Mouse (Mus musculus) urinary bladder, postnatal 14 days (tissue): ENCODE data around the gene Vwce.

Experiments
- DNase-seq: peaks from one replicate; pipeline ENCODE4 v3.0.0; 2021; ENCODE audit warnings: low spot score

The Vwce gene

DNA sequence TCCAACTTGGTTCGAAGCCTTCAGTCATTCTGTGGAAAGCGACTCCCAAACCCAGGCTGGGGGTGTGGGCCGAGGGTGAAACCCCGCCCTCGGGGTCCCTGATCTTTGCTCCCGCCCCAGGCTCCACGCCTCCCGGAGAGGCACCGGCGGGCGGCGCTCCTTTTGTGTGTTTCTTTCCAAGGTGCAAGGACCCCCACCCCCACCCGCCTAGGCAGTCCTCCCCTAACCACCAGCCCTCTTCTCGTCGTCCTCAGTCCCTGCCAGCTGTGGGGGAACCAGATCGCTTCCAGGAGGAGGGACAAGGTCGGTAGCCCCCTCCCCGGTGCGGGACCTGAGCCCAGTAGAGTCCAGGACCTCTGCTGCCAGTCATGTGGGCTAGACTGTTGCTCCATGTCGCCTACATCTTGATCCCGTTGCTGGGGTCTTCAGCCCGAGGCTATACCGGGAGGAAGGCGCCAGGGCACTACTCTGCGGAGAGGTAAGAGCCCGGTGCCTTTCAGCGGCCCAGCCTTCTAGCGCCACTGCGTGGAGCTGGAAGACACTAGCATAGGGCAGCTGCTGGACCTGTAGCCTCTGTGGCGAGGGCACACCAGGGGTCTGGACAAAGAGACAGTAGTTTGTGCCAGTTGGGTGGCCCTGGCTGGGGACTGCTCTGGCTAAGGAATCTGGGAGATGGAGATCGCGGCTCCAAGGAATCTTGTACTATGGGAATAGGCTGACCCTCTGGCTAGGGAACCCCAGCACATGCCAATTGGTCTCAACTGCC, at the start of gene Vwce:
Vwce (plus strand) TSS at position 108 of the 766 bp plus-strand sequence.
- DNase-seq, result peak; percentile 38

DNA sequence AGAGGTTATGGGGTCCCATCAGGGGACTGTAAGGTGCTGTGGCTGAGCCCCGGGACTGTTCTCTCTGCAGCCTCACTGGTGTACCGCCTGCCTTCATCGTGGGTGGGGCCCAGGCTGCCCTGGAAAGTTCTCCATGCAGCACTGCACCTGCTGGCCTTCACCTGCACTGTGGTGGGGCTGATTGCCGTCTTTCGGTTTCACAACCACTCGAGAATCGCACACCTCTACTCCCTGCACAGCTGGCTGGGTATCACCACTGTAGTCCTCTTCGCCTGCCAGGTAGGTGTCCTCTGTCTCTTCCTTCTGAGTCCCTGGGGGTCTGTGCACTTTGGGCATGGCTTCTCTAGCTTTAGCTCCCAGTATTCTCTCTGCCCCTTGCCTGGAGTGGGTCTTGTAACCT, 48.9 kb upstream of the Vwce start:
- no peak for DNase-seq

DNA sequence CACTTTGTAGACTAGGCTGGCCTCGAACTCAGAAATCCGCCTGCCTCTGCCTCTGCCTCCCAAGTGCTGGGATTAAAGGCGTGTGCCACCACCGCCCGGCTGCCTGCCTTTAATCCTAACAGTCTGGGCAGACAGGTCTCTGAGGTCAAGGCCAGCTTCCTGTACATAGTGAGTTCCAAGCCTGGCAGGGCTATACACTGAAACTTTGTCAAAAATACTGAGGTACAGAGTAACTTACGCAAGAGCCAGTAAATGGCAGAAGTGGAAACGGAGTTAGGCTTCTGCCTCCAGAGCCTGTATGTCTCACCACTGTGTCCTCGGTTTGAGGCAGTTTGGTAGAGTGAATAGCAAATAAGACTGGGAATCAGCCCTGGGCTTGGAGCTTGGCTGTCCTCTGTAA, 46.8 kb upstream of the Vwce start:
- no peak for DNase-seq

GRCm38 (mm10) chr19:10589127-10589857, 44.7 kb upstream of the Vwce start:
- DNase-seq, result no peak

- no peak for DNase-seq
Observed at GRCm38 (mm10) chr19:10590301-10590700, 43.7 kb upstream of the Vwce start.

- no peak for DNase-seq
Observed at GRCm38 (mm10) chr19:10591659-10592377, 42.2 kb upstream of the Vwce start.

DNA sequence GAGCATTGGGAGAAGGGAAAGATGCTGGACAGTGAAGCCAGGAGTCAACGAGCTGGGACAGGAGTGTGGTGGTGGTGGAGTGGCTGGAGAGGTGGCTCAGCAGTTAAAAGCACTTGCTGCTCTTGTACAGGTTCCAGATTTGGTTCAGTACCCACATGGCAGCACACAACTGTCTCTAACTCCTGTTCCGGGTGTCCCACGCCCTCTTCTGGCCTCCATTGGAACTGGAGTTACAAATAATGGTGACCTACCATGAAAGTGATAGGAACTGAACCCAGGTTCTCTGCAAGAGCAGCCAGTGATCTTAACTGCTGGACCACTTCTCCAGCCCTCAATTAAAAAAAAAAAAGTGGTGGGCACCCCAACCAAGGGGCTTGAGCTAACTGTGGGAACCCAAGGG, 35.8 kb upstream of the Vwce start:
- DNase-seq, result no peak

DNA sequence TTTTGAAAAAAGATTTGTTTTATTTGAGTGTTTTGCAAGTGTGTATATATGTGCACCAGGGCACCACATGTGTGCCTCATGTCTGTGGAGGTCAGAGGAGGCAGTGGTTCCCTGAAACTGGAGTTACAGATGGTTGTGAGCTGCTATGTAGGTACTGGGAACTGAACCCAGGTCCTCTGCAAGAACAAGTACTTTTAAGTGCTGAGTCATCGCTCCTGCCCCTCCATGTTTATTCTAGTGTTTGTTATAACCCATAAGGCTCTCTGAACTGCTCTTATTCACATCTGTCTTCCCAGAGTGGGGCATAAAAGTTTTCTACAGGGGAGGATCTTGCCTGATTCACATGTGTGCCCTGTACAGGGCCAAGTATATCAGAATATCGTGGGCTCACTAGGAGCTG, 34.4 kb upstream of the Vwce start:
- no peak for DNase-seq

DNA sequence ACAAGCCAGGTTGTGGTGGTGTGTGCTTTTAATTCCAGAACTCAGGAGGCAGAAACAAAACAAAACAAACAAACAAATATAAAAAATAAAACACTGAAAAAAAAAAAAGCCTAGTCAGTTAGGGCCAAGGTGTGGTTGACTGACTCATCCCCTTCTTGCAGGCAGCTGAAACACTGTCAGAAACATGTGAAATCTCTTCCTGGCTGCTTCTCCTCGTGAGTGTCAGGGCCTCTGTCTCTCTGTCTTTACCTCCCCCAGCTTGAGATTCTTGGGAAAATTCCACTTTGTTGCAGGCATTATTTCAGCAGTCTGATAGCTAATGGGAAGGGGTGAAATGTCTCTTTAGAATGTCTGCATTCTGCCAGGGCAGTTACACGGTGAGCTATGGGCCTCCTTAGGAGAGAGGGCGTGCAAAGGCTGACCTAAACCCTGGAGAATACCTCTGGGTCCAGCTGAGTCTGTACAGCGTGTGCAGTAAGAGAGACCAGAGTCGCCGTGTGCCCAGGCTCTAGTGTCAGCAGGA, 31.7 kb upstream of the Vwce start:
- DNase-seq, result peak; percentile 11

DNA sequence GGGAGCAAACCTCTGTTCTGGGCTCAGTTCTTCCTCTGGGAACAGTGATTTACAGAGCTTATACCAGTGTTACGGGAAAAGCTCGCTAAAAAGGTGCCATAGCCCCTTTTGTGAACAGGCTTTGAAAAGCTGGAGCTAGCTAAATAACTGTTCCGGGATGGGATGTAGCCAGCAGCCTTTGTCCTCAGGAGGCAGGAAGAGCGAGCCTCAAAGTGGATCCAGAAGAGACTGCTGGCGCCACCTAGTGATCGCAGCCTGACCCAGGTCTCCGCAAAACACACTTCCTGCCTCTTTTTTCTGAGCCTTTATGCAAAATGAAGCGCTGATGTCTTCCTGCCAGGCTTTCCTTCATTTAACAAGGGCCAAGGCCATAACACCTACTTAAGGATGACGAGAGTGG, 31.2 kb upstream of the Vwce start:
- peak; percentile 91 for DNase-seq

GRCm38 (mm10) chr19:10603660-10604523, 30.1 kb upstream of the Vwce start:
- DNase-seq, result no peak

DNA sequence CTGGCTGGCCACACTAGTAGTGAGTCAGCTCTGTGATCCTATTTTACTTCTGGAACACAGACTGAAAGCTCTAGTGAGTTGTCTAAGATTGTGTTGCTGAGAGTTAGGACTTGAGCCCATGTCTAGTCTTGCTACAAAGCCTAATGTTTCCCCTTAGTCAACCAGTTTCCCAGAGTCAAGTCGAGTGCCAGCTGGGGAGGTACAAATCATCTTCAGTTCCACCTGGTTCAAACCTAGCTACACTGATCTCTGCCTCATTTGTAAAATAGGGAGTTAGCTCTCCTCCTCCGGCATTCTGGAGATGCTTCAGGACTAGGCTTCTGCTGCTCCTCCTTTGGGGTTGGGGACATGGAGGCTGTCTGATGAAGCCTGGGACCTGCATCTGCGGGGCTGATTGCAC, 29.5 kb upstream of the Vwce start:
- DNase-seq, result no peak

GRCm38 (mm10) chr19:10605293-10605900, 28.6 kb upstream of the Vwce start, which contains the start of the genes Ddb1 and Tkfc:
Gene Ddb1, plus strand, starts transcription at chr19:10605327.
Gene Tkfc, minus strand, starts transcription at chr19:10605654.
- peak; percentile 99 for DNase-seq

- DNase-seq, result peak; percentile 24
Observed at GRCm38 (mm10) chr19:10605901-10606622, 28.0 kb upstream of the Vwce start.

DNA sequence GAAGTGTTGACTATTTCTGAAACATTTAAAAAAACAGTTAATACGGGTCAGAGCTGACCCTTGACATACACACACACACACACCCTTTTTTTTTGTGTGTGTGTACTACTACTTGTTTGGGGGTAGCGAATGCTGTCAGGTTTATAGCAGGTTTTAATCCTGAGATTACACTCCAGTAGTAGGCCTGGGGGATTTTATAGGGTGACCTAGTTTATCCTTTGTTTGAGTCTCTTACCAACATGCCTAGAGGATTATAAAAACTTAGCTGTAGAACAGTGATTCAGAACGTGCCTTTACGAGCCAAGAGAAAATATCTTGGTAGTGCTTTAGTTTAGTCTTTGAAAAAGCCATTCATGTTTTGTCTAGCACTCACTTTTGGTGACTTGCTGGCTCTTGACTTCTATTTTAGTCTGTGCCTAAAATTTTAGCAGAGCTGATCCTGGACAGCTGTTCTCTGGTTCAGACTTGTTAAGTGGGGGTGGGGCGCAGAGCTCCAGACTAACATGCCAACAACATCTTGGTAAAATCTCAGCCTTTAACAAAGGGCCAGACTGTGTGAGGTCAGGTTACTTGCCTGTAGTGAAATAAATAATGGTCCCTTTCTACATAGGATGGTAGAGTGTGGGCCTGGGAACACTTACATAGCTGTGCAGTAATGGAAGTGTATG, 25.3 kb upstream of the Vwce start:
- no peak for DNase-seq

GRCm38 (mm10) chr19:10634872-10635318, 882 bp downstream of the Vwce start:
- DNase-seq, result peak; percentile 34

DNA sequence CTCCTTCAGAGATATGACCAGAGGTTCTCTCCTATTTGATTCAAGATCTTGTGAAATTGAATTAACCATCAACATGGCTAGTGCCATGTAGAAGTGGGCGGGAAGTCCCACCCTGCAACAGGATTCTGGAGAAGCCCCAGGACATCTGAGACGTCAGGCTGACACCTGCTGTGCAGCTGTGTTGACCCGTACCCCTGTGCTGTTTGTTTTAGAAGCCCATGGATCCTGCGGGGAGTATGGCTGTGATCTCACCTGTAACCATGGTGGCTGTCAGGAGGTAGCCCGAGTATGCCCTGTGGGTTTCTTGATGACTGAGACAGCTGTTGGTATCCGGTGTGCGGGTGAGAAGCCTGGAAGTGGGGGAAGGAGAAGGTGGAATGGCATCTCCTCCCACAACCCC, 3.8 kb downstream of the Vwce start:
- DNase-seq, result no peak

DNA sequence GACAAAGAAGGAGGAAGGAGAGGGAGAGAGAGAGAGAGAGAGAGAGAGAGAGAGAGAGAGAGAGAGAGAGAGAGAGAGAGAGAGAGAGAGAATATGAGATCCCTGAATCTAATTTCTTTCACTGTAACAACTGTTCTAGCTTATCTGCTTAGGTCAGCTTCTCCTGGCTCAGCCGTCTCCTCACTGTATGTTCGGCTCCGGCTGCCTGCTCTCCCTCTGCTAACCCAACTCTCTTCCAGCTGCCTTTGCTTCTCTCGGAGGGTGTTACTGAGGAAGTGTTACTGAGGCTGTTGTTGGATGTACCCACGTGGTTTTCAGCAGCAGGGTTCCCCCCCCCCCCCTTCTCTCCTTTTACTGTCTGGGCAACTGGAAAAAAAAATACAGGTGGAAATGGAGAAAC, 6.1 kb downstream of the Vwce start:
- DNase-seq, result no peak

DNA sequence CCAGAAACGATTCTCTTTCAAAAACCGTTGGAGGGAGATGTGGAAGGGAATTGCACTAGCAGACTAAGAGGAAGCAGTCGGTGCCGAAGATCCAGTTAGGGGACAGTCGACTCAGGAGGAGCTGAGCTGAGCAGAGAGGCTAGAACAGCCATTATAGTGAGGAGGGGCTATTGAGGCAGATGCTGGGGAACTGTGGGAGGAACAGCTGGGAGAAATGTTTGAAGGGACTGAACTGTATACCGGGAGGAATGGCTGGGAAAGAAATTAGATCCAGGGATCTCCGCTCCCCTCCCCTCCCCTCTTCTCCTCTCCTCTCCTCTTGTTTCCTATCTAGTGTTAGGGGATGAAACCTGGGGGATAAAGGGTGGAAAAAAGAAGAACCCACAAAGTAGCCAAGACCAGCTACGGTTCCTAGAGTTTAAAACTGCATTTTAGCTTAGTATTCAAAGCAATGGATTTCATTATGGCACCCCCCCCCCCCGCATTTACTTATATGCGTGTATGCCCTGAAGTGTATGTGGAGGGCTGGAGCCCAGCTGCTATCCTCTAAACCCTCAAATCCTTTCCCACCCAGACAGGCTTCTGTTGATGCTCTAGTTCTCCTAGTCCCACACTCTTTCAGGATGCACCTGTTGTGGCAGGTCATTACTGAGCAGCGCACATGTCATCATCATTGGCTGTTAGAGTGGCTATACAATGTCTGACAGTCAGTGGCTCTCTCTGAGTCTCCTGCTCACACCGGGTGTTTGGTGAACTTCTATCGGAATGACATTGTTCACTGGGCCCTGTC, 6.8 kb downstream of the Vwce start:
- DNase-seq, result no peak
